Mouse (Mus musculus): Measurements from ENCODE around the gene Olfr1438-ps1.
"Not testable (repeated sequence)": the region's sequence is repeated elsewhere in the genome, so short reads cannot be mapped to it uniquely, and the experiment has no call there.

Gene Olfr1438-ps1

GRCm38 (mm10) chr19:12335810-12336209 is at the start of gene Olfr1438-ps1:
Gene Olfr1438-ps1 (minus strand): TSS chr19:12335910.
- no peak for DNase-seq

- no peak for DNase-seq
Observed at GRCm38 (mm10) chr19:12374465-12375025, 38.8 kb upstream of the Olfr1438-ps1 start.

- no peak for DNase-seq
Observed at GRCm38 (mm10) chr19:12373004-12373403, 37.3 kb upstream of the Olfr1438-ps1 start.

DNA sequence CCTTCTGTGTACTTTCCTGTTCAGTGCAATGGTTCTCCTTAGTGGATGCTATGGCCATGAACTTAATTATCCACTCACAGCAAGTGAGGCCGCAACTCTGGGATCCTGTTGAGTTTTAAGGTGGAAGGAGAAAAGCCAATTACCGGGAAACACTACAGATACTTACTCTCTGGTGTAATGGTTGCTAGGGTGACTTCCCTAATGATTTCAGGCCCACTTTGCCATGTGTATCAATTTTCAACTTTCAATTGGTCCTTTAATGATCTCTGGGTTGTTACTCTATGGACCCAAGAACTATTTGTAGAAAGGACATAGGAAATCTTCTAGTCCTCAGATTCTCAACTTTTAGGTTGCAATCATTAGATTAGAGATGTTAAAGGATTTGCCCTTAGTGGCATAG is 10.7 kb downstream of the Olfr1438-ps1 start, which contains the start of gene Olfr1437:
Gene Olfr1437 (minus strand): TSS at position 101 of the 400 bp plus-strand sequence.
- DNase-seq: no peak

DNA sequence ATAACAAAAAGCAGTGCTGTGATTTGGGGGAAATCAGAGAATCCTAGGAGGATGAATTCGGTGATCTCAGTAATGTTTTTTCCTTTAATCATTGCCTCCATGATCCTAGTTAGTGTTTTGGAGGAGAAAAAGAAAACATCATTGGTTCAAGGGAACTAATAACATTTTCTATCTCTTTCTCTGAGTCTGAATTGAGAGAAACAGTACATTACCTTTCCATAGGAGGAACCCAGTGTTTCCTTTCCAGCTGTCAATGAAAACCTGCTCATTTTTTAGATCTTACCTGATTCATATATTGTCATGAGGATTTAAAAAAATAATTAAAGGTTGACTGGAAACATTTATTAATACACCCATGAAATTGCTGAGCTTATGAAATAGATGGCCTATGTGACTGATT is 36.7 kb downstream of the Olfr1438-ps1 start, which contains the start of gene Olfr1436:
Gene Olfr1436 (minus strand): TSS at position 101 of the 400 bp plus-strand sequence.
- not testable (repeated sequence) for DNase-seq

DNA sequence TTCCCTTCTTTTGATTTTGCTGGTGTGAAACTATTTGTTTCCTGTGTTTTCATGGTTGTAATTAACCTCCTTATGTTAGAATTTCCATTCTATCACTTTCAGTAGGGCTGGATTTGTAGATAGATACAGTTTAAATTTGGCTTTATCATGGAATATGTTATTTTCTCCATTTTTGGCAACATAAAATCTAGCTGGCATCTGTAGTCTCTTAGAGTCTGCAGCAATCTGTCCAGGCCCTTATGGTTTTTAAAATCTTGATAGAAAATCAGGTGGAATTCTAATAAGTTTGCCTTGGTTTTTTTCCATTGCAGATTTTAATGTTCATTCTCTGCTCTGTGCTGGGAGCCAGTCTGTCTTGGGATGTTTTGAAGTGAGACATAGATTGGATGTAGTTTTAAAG is 42.7 kb downstream of the Olfr1438-ps1 start:
- no peak for DNase-seq

DNA sequence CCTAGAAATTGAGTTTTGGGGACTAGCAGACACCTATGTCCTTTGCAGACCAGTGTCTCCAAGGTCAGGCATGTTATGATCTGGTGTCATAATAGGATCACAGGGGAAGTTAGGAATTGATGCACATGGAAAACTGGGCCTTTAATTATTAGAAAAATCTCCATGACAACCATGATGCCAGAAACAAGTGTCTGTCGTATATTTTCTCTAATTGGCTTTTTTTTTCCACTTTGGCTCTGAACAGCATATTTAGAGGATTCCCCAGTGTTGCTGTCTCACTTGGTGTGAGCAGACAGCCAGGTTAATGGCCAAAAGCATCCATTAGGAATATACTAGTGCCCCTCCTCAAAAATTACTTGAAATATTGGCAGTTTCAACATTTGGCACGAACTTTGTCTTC is 56.2 kb downstream of the Olfr1438-ps1 start, which contains the start of gene Olfr1434:
Gene Olfr1434 (plus strand): TSS at position 301 of the 400 bp plus-strand sequence.
- DNase-seq: no peak
